Mouse (Mus musculus) hindbrain, embryonic 15.5 days (tissue): ENCODE measurements around the gene Dnah10. TPM values are rescaled to one million over a fixed set of nuclear protein-coding genes. Genes with fewer than 3 reads are reported as not detected.

Experiments
- ATAC-seq: fragments of 200-750 bp; cut with Nextera tagmentation; 2 replicates; pipeline ENCODE4 v1.8.0; 2017; ENCODE audit warnings: low read depth, moderate number of reproducible peaks, moderate TSS enrichment; ENCODE audit not compliant: low FRiP score
- H3K27ac ChIP-seq: fragments of 300-500 bp; sonication (generic); replicated peaks from 2 replicates; pipeline ENCODE4 v1.5.1; 2015; ENCODE audit warnings: mild to moderate bottlenecking, inconsistent platforms
- H3K27me3 ChIP-seq: fragments of 300-500 bp; sonication (generic); 2 replicates; pipeline ENCODE4 v1.6.1; 2015; ENCODE audit warnings: control low read depth, inconsistent platforms
- H3K36me3 ChIP-seq: fragments of 300-500 bp; sonication (generic); 2 replicates; pipeline ENCODE4 v1.6.1; 2015; ENCODE audit warnings: control low read depth, inconsistent platforms
- H3K4me1 ChIP-seq: fragments of 300-500 bp; sonication (generic); replicated peaks from 2 replicates; pipeline ENCODE4 v1.6.1; 2015; ENCODE audit warnings: control low read depth, inconsistent platforms
- H3K4me2 ChIP-seq: fragments of 300-500 bp; sonication (generic); 2 replicates; pipeline ENCODE4 v1.6.1; 2015; ENCODE audit warnings: moderate library complexity, mild to moderate bottlenecking, inconsistent platforms
- H3K4me3 ChIP-seq: fragments of 300-500 bp; sonication (generic); 2 replicates; pipeline ENCODE4 v1.5.1; 2015; ENCODE audit warnings: mild to moderate bottlenecking, inconsistent platforms
- H3K9ac ChIP-seq: fragments of 300-500 bp; sonication (generic); 2 replicates; pipeline ENCODE4 v1.6.1; 2015; ENCODE audit warnings: inconsistent platforms
- H3K9me3 ChIP-seq: fragments of 300-500 bp; sonication (generic); 2 replicates; pipeline ENCODE4 v1.6.1; 2016; ENCODE audit warnings: control low read depth, inconsistent platforms
- WGBS: fragments of 180-500 bp; shearing (Covaris S2); methylation state at CpG from one replicate; pipeline ENCODE4 v1.1.7; 2015; 5-methylcytosine and 5-hydroxymethylcytosine counted together
- polyA plus RNA-seq: library from polyadenylated mRNA; unstranded; fragments of >200 nt; fragmentation: Nextera tagmentation; extraction: Ambion mirVana; gene quantifications from 2 replicates; pipeline ENCODE4 v1.2.1, GENCODE M21; 2015

Gene Dnah10
- polyA plus RNA-seq = 0.14 and 0.18 TPM in 2 replicates

DNA sequence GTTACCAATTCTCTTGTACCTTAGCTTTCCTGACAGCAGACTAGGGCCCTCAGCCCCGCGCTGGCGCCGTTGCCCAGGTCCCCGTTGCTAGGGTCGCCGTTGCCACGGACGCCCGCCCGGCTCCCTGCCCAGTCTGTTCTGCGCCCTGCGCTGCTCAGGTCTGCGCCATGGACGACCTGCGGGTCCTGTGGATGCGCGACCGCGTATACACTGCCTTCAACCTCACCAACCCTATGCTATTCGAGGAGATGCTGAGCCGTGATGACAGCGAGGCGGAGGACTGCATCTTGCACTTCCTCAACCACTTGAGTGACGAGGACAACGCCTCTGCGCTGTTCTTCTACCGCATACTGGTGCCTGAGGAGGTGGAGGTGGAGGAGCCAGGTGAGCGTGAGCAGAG is at the start of gene Dnah10:
TSS of gene Dnah10 (plus strand) at position 89 of the 400 bp plus-strand sequence.
- 8% methylated on average over 29 of the region's 29 CpGs for WGBS
- Histone ChIP-seq H3K27me3 (no peaks in the 10 kb centered on the region), H3K4me1 (peaks cover 8% of the 10 kb centered on the region; the same call in 1 of the 2 replicates), H3K27ac (no peak within 1 kb of the TSS), H3K4me3 (peak within 1 kb of the TSS; percentile 16; the same call in 1 of the 2 replicates), H3K36me3 (peaks cover 38% of the 10 kb centered on the region), H3K9ac (no peak within 1 kb of the TSS), H3K4me2 (peak within 1 kb of the TSS; percentile 40), H3K9me3 (no peaks in the 10 kb centered on the region)
- ATAC-seq = peak; percentile 73; the same call in 1 of the 2 replicates

DNA sequence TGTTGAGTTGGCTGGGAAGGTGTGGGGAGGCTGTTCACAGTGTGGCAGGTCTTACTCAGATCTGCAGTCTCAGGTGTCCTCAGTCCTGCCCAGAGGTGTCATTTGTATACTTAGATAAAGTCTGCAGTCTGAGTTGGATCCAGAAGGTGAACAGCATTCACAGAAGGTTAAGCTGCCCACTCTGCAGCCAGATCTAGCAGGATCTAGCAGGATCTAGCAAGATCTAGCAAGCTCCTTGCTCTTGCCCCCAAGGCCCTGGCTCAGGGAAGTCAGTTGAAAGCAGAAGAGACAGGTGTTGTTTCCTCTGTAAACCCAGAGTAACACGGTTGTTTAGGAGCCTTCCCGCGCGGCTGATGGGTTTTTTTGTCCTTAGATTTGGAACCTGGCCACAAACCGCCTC is 11.1 kb upstream of the Dnah10 start:
- no peaks in the 10 kb centered on the region for H3K27me3 ChIP-seq
- H3K4me3 ChIP-seq = no peak overlapping the region
- H3K36me3 ChIP-seq = peaks cover 70% of the 10 kb centered on the region
- no peak overlapping the region for H3K4me2 ChIP-seq
- H3K9ac ChIP-seq = no peak overlapping the region
- ATAC-seq = no peak
- H3K27ac ChIP-seq = no peak overlapping the region
- no peaks in the 10 kb centered on the region for H3K9me3 ChIP-seq
- no peaks in the 10 kb centered on the region for H3K4me1 ChIP-seq
- WGBS = 95% methylated on average over 5 of the region's 5 CpGs

DNA sequence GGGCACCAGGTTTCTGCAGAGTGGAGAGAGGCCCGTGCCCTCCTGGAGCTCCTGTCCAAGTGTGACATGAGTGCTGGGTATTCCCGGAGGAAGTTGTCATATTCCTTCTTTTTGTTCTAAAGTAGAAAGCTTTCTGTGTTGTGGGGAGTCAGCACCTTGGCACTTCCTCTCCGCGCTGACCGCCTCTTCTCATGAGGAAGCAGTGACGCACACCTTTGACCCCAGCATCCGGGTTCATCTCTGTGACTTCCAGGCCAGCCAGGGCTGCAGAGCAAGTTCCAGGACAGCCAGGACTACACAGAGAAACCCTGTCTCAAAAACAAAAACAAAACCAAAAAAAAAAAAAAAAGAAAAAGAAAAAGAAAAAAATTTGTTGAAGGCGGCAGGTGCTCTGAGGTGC is 9.8 kb upstream of the Dnah10 start:
- Histone ChIP-seq H3K4me1 (no peaks in the 10 kb centered on the region), H3K9ac (no peak overlapping the region), H3K9me3 (no peaks in the 10 kb centered on the region), H3K36me3 (peaks cover 83% of the 10 kb centered on the region), H3K27ac (no peak overlapping the region), H3K4me2 (no peak overlapping the region), H3K4me3 (no peak overlapping the region), H3K27me3 (no peaks in the 10 kb centered on the region)
- 91% methylated on average over 8 of the region's 8 CpGs for WGBS
- no peak for ATAC-seq

DNA sequence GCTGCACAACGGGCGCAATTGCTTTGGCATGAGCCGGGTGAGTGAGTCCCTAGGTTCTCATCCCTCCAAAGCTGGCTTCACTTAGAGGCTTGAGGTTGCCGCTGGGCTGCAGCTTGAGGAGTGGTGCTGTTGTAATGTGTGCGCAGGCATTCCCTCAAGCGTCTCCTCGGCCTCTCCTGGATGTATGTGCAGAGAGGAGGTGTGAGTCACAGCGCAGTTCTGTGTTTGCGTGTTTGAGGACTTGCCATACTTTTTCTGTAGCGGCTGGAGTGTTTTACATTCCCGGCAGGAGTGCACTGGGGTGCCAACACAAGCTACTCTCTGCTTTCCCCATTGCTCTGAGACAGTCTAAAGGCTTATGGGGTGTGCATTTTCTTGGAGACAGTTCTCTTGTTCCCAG is 6.9 kb upstream of the Dnah10 start:
- H3K4me3 ChIP-seq = no peak overlapping the region
- ATAC-seq = no peak
- H3K9me3 ChIP-seq = no peaks in the 10 kb centered on the region
- peaks cover 87% of the 10 kb centered on the region for H3K36me3 ChIP-seq
- H3K9ac ChIP-seq = no peak overlapping the region
- no peak overlapping the region for H3K4me2 ChIP-seq
- H3K27me3 ChIP-seq = no peaks in the 10 kb centered on the region
- WGBS = 95% methylated on average over 11 of the region's 11 CpGs
- H3K27ac ChIP-seq = no peak overlapping the region
- no peaks in the 10 kb centered on the region for H3K4me1 ChIP-seq

DNA sequence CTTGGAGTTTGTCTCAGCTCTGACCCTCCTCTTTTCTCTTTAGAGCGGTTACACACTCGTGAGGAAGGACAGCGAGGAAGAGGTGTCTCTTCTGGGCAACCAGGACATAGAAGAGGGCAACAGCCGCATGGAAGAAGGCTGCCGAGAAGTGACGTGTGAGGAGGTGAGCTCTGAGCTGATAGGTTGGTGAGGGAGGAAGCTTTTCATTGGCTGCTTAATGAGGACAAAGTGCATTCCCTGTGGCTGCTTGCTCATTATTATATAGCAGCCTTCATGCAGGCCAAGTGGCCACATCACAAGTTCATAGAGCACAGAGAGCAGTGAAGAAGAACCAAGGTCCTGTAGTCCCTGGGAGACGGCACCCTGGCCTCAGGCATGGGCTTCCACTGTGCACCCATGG is 6.5 kb upstream of the Dnah10 start:
- H3K27ac ChIP-seq = no peak overlapping the region
- no peak for ATAC-seq
- WGBS = 98% methylated on average over 7 of the region's 7 CpGs
- H3K9me3 ChIP-seq = no peaks in the 10 kb centered on the region
- H3K36me3 ChIP-seq = peaks cover 87% of the 10 kb centered on the region
- H3K4me3 ChIP-seq = no peak overlapping the region
- H3K4me1 ChIP-seq = no peaks in the 10 kb centered on the region
- H3K4me2 ChIP-seq = no peak overlapping the region
- no peaks in the 10 kb centered on the region for H3K27me3 ChIP-seq
- H3K9ac ChIP-seq = no peak overlapping the region

DNA sequence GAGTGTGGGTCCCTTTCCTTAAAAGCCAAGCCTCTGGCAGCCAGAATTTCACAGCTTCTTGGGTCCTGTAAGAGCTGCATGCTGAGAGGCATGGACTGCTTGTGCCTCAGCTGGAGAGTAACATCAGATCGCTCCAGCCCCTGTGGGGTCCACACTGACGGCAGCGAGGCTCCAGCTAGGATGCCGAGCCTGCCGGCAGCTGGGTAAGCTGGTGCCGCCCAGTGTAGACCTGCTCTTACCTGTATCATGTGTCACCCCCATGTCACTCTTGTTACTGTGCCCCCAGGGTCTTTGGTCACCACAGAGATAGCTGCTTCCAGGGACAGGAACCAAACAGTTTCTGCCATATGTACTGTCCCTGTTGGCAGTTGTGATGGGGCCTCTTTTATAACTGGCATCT is 1.8 kb upstream of the Dnah10 start:
- WGBS = 93% methylated on average over 6 of the region's 6 CpGs
- H3K4me1 ChIP-seq = peaks cover 8% of the 10 kb centered on the region; the same call in 1 of the 2 replicates
- no peaks in the 10 kb centered on the region for H3K27me3 ChIP-seq
- H3K36me3 ChIP-seq = peaks cover 56% of the 10 kb centered on the region
- no peak overlapping the region for H3K27ac ChIP-seq
- no peaks in the 10 kb centered on the region for H3K9me3 ChIP-seq
- H3K4me3 ChIP-seq = no peak overlapping the region
- H3K4me2 ChIP-seq = no peak overlapping the region
- ATAC-seq = no peak
- H3K9ac ChIP-seq = no peak overlapping the region

DNA sequence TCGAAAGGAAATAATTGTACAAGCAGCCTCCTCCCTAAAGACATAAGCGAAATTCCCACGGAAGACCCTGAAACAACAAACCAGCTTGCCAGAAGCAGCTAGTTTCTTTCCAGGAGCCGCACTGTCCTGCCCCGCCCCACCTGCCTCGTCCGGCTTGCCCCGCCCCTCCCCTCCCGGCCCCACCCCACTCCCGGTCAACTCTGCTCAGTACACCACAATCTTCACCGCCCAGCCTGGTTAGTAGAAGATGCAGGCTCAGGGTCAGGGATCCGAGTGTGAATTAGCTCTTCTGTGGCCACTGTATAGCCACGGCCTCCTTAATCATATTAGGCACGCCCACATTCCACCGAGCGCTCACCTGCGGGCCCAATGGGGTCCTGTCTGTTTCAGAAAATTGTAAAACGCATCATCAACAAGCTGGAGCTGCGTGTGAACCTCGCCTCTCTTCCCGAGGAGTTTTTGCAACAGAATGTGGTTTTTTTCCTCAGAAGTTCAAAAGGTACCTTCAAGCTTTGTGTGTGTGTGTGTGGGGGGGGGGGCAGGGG is 4.8 kb downstream of the Dnah10 start:
- ATAC-seq = no peak
- peak overlapping the region; percentile 50 for H3K4me2 ChIP-seq
- no peak overlapping the region for H3K27ac ChIP-seq
- H3K4me1 ChIP-seq = peaks cover 5% of the 10 kb centered on the region; the same call in 1 of the 2 replicates
- H3K36me3 ChIP-seq = no peaks in the 10 kb centered on the region
- no peak overlapping the region for H3K9ac ChIP-seq
- H3K4me3 ChIP-seq = 0 out of 2 replicates have a peak overlapping the region, but pooled peaks have one; percentile 3
- 17% methylated on average over 21 of the region's 21 CpGs for WGBS
- H3K27me3 ChIP-seq = no peaks in the 10 kb centered on the region
- H3K9me3 ChIP-seq = no peaks in the 10 kb centered on the region

DNA sequence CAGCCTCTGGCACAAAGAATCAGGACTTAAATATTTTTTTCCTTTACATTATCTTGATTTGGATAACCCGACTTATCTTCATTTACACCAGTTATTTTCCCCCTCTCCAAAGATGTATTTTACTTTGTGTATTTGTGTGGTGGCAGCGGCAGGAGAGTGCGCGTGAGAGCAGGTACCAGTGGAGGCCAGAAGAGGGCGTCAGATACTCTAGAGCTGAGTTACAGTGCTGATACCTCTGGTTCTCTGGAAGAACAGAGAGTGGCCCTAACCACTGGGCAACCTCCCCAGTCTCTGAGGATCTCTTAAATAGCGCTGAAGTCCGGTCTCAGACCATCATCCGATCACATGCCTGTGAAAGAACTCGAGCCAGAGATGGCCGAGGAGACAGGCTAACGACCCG is 9.1 kb downstream of the Dnah10 start:
- WGBS = 89% methylated on average over 12 of the region's 12 CpGs
- H3K9me3 ChIP-seq = no peaks in the 10 kb centered on the region
- H3K36me3 ChIP-seq = no peaks in the 10 kb centered on the region
- no peak overlapping the region for H3K4me3 ChIP-seq
- H3K27me3 ChIP-seq = no peaks in the 10 kb centered on the region
- H3K9ac ChIP-seq = no peak overlapping the region
- H3K4me1 ChIP-seq = no peaks in the 10 kb centered on the region
- H3K4me2 ChIP-seq = no peak overlapping the region
- no peak overlapping the region for H3K27ac ChIP-seq
- no peak for ATAC-seq

DNA sequence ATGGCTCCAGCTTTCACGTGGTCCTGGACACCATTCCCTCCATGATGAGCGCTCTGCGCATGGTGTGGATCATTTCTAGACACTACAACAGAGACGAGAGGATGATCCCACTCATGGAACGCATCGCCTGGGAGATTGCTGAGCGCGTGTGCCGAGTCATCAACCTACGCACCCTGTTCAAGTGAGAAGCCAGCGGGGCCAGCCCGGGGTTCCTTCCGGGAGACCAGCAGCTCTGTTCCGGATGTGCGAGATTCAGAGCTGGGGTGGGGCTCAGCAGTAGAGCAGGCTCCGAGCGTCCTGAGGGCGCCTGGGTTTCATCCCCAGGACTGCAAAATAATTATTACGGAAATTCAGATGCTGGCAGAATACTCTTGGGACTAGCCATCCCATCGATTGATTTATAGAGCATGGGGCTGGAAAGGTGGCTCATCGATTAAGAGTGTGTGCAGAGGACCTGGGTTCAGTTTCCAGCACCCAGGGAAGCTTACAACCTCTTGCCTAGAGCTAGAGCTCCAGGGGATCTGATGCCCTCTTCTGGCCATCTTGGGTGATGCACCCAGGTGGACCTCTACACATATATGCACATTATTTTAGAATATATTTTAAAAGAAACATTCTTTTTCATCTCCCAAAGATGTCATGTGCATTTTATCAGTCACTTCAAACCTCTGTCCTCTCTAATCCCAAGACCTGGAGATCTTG is 17.2 kb downstream of the Dnah10 start:
- Histone ChIP-seq H3K9ac (no peak overlapping the region), H3K4me3 (no peak overlapping the region), H3K4me1 (no peaks in the 10 kb centered on the region), H3K27ac (no peak overlapping the region), H3K4me2 (no peak overlapping the region), H3K27me3 (no peaks in the 10 kb centered on the region), H3K9me3 (no peaks in the 10 kb centered on the region), H3K36me3 (no peaks in the 10 kb centered on the region)
- 95% methylated on average over 21 of the region's 21 CpGs for WGBS
- ATAC-seq = no peak

DNA sequence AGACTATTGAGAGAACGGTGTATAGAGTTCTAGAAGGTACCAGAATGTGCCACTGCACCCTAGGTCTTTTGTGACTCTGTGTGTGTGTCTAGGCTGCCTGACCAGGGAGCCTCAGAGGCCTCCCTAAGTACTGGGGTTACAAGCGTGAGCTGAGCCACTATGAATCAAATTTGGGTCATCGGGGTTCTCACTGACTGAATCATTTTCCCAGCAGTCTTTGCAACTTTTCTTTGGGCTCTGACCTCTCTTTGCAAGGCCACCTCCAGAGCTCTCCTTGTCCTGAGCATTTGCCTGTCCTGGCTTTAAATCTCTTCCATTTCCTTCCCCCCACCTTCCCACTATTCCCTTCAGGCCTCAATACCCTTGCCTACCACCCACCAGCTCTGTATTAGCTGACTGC is 19.0 kb downstream of the Dnah10 start:
- H3K4me3 ChIP-seq = no peak overlapping the region
- H3K4me1 ChIP-seq = no peaks in the 10 kb centered on the region
- H3K27ac ChIP-seq = no peak overlapping the region
- 88% methylated on average over 3 of the region's 3 CpGs for WGBS
- no peak overlapping the region for H3K9ac ChIP-seq
- no peaks in the 10 kb centered on the region for H3K36me3 ChIP-seq
- H3K27me3 ChIP-seq = no peaks in the 10 kb centered on the region
- no peak for ATAC-seq
- H3K4me2 ChIP-seq = no peak overlapping the region
- H3K9me3 ChIP-seq = no peaks in the 10 kb centered on the region

DNA sequence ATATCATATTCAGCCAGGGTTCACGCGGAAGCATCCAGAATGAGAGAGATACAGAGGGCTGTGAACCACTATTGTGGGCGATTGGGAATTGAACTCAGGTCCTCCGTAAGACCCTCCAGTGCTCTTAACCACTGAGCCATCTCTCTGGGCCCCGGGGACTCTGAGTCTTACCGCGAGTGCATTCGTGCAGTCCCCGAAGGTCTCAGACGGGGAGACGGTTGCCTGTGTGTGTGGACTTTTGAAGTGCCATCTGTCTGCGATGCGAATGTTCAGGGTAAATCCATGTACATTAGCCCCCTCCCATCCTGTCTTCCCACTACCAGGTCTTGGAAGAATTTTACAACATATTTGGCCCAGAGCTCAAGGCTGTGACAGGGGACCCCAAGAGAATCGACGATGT is 21.3 kb downstream of the Dnah10 start:
- Histone ChIP-seq H3K4me1 (no peaks in the 10 kb centered on the region), H3K4me3 (no peak overlapping the region), H3K36me3 (no peaks in the 10 kb centered on the region), H3K27me3 (no peaks in the 10 kb centered on the region), H3K4me2 (no peak overlapping the region), H3K9me3 (no peaks in the 10 kb centered on the region), H3K9ac (no peak overlapping the region), H3K27ac (no peak overlapping the region)
- 93% methylated on average over 15 of the region's 15 CpGs for WGBS
- no peak for ATAC-seq

DNA sequence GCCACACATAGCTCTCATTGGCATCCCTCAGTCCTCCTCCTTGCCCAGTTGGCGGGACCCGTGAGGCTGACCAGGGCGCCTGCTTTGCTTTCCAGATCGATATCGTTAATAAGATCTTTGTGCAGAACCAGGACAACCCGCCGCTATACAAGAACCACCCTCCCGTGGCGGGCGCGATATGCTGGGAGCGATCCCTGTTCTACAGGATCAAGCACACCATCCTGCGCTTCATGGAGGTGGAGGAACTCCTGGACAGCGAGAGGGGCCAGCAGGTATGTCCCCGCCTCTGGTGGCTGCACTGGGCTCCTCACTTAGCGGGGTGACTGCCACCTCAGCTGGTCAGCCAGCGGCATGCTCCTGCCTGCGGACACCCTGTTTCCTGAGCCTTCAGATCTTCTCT is 23.4 kb downstream of the Dnah10 start:
- 89% methylated on average over 18 of the region's 18 CpGs for WGBS

More for the DNA sequence above, 23.4 kb downstream of the Dnah10 start:
- Histone ChIP-seq H3K4me1 (no peaks in the 10 kb centered on the region), H3K9ac (no peak overlapping the region), H3K27ac (no peak overlapping the region), H3K36me3 (no peaks in the 10 kb centered on the region), H3K4me2 (no peak overlapping the region), H3K4me3 (no peak overlapping the region), H3K9me3 (no peaks in the 10 kb centered on the region), H3K27me3 (no peaks in the 10 kb centered on the region)
- ATAC-seq = no peak
